7 mouse cellular contexts compared by ENCODE assay signal in genomic region chr16:55837653-55838052, GRCm38 (mm10). TPM values are rescaled to one million over a fixed set of nuclear protein-coding genes. Genes with fewer than 3 reads are reported as not detected.
DNase-seq lines count a peak whose midpoint lies in the region; ATAC-seq and TF ChIP-seq lines count a peak whose summit lies in the region.
"Not testable (repeated sequence)": the region's sequence is repeated elsewhere in the genome, so short reads cannot be mapped to it uniquely, and the experiment has no call there.

No protein-coding gene starts in this region.

- peak overlapping the region; percentile 75 for H3K4me3 ChIP-seq in embryonic facial prominence, embryonic 10.5 days
- peak overlapping the region; percentile 66; the same call in 1 of the 2 replicates for H3K4me3 ChIP-seq in forebrain, embryonic 14.5 days (ENCODE audit: low read depth, low read length)
- H3K4me3 ChIP-seq in heart, embryonic 15.5 days; lung, embryonic 15.5 days: not testable (repeated sequence)
- 0 out of 2 replicates have a peak overlapping the region, but pooled peaks have one; percentile 68 for H3K4me3 ChIP-seq in intestine, embryonic 14.5 days (ENCODE audit: low read depth, low read length)
- H3K4me3 ChIP-seq in limb, embryonic 12.5 days (replicated peaks), result peak overlapping the region; percentile 62; the same call in 1 of the 2 replicates
- peak overlapping the region; percentile 41 for H3K4me3 ChIP-seq in myocyte

- H3K36me3 ChIP-seq in embryonic facial prominence, embryonic 10.5 days (replicated peaks), result peaks cover 17% of the 10 kb centered on the region
- not testable (repeated sequence) for H3K36me3 ChIP-seq in forebrain, embryonic 14.5 days (ENCODE audit: control insufficient read depth, insufficient read depth, low read length); heart, embryonic 15.5 days; intestine, embryonic 14.5 days (ENCODE audit: control insufficient read depth, insufficient read depth, low read length); lung, embryonic 15.5 days
- H3K36me3 ChIP-seq in limb, embryonic 12.5 days, result peaks cover 12% of the 10 kb centered on the region; the same call in 1 of the 2 replicates
- peaks cover 13% of the 10 kb centered on the region for H3K36me3 ChIP-seq in myocyte (ENCODE audit: control insufficient read depth, insufficient read depth)

- H3K79me2 ChIP-seq in myocyte (ENCODE audit: control insufficient read depth, insufficient read depth), result peaks cover 22% of the 10 kb centered on the region

- TF ChIP-seq POLR2A in myocyte (IDR thresholded peaks at IDR 0.05; ENCODE audit: insufficient read length, low read depth), result not testable (repeated sequence)

- not testable (repeated sequence) for DNase-seq in embryonic facial prominence, embryonic 10.5 days (ENCODE audit: low spot score); forebrain, embryonic 14.5 days (ENCODE audit: low spot score); intestine, embryonic 14.5 days (ENCODE audit: low spot score)

- not testable (repeated sequence) for H3ac ChIP-seq in myocyte (ENCODE audit: control insufficient read depth, insufficient read length)

- peaks cover 22% of the 10 kb centered on the region for H3K4me1 ChIP-seq in embryonic facial prominence, embryonic 10.5 days
- H3K4me1 ChIP-seq in forebrain, embryonic 14.5 days (ENCODE audit: control insufficient read depth, insufficient read depth, low read length); heart, embryonic 15.5 days (replicated peaks); intestine, embryonic 14.5 days (replicated peaks; ENCODE audit: control insufficient read depth, insufficient read depth, low read length); limb, embryonic 12.5 days (replicated peaks); lung, embryonic 15.5 days: not testable (repeated sequence)

- H3K9ac ChIP-seq in forebrain, embryonic 14.5 days (ENCODE audit: low read length); heart, embryonic 15.5 days; intestine, embryonic 14.5 days (ENCODE audit: low read length); limb, embryonic 12.5 days (replicated peaks); lung, embryonic 15.5 days: not testable (repeated sequence)

- H3K27me3 ChIP-seq in embryonic facial prominence, embryonic 10.5 days (replicated peaks; ENCODE audit: low read depth, poor library complexity, severe bottlenecking); forebrain, embryonic 14.5 days (replicated peaks; ENCODE audit: control insufficient read depth, insufficient read depth, low read length); heart, embryonic 15.5 days; intestine, embryonic 14.5 days (replicated peaks; ENCODE audit: control insufficient read depth, insufficient read depth, low read length); limb, embryonic 12.5 days; lung, embryonic 15.5 days; myocyte (ENCODE audit: control insufficient read depth, insufficient read depth, insufficient read length): not testable (repeated sequence)

- H3K4me2 ChIP-seq in forebrain, embryonic 14.5 days (ENCODE audit: low read length), result peak overlapping the region; percentile 67
- peak overlapping the region; percentile 81; the same call in 1 of the 2 replicates for H3K4me2 ChIP-seq in heart, embryonic 15.5 days
- H3K4me2 ChIP-seq in intestine, embryonic 14.5 days (ENCODE audit: low read length), result peak overlapping the region; percentile 59
- peak overlapping the region; percentile 64 for H3K4me2 ChIP-seq in limb, embryonic 12.5 days
- peak overlapping the region; percentile 70; the same call in 1 of the 2 replicates for H3K4me2 ChIP-seq in lung, embryonic 15.5 days
- H3K4me2 ChIP-seq in myocyte (ENCODE audit: low read depth), result peak overlapping the region; percentile 87

- ATAC-seq in forebrain, embryonic 14.5 days; heart, embryonic 15.5 days (replicated peaks; ENCODE audit: insufficient number of reproducible peaks, insufficient read depth, low FRiP score, low read depth); intestine, embryonic 14.5 days (replicated peaks; ENCODE audit: low FRiP score, low TSS enrichment, low read depth); limb, embryonic 12.5 days (ENCODE audit: insufficient number of reproducible peaks, insufficient read depth, low FRiP score, low TSS enrichment, low read depth); lung, embryonic 15.5 days (ENCODE audit: borderline replicate concordance, extremely low read depth, low FRiP score, low TSS enrichment): not testable (repeated sequence)

- peak overlapping the region; percentile 98; the same call in 1 of the 2 replicates for H3K27ac ChIP-seq in embryonic facial prominence, embryonic 10.5 days (replicated peaks)
- H3K27ac ChIP-seq in forebrain, embryonic 14.5 days (ENCODE audit: low read depth, low read length); heart, embryonic 15.5 days; intestine, embryonic 14.5 days (ENCODE audit: low read depth); limb, embryonic 12.5 days; lung, embryonic 15.5 days: not testable (repeated sequence)

- 92% methylated on average over 8 of the region's 8 CpGs for WGBS in embryonic facial prominence, embryonic 10.5 days
- 93% methylated on average over 8 of the region's 8 CpGs for WGBS in forebrain, embryonic 14.5 days
- 88% methylated on average over 8 of the region's 8 CpGs for WGBS in heart, embryonic 15.5 days
- 90% methylated on average over 8 of the region's 8 CpGs for WGBS in intestine, embryonic 14.5 days
- WGBS in limb, embryonic 12.5 days, result 87% methylated on average over 8 of the region's 8 CpGs
- 94% methylated on average over 8 of the region's 8 CpGs for WGBS in lung, embryonic 15.5 days

- H3K9me3 ChIP-seq in embryonic facial prominence, embryonic 10.5 days; forebrain, embryonic 14.5 days (replicated peaks; ENCODE audit: control insufficient read depth, low read length); heart, embryonic 15.5 days (replicated peaks); intestine, embryonic 14.5 days (ENCODE audit: control insufficient read depth, low read length); limb, embryonic 12.5 days; lung, embryonic 15.5 days: not testable (repeated sequence)

RNA-seq across cellular contexts. Expression of gene Nfkbiz, which starts 1.0 kb away (rescaled TPM):
- polyA plus RNA-seq in embryonic facial prominence, embryonic 10.5 days (2016; fragmentation: Nextera tagmentation; extraction: Ambion mirVana), result 2.1 and 2.8 TPM in 2 replicates
- polyA plus RNA-seq in forebrain, embryonic 14.5 days (2014; fragmentation: Nextera tagmentation; extraction: Ambion mirVana), result 0.99 and 1.3 TPM in 2 replicates
- polyA plus RNA-seq in heart, embryonic 15.5 days (2015; fragmentation: Nextera tagmentation; extraction: Ambion mirVana), result 2.4 and 3.2 TPM in 2 replicates
- 8.9 and 10.8 TPM in 2 replicates for polyA plus RNA-seq in intestine, embryonic 14.5 days (2014; fragmentation: Nextera tagmentation; extraction: Ambion mirVana)
- 3.5 TPM in 2 replicates for polyA plus RNA-seq in limb, embryonic 12.5 days (2016; fragmentation: Nextera tagmentation; extraction: Ambion mirVana)
- 7.5 and 8.0 TPM in 2 replicates for polyA plus RNA-seq in lung, embryonic 15.5 days (2015; fragmentation: Nextera tagmentation; extraction: Ambion mirVana)
- 2.6 TPM for polyA plus RNA-seq in myocyte (2012; fragmentation: generic; extraction: Trizol)

RNA-seq across cellular contexts. Expression of gene Nxpe3, which starts 57.4 kb away (rescaled TPM):
- polyA plus RNA-seq in embryonic facial prominence, embryonic 10.5 days (2016; fragmentation: Nextera tagmentation; extraction: Ambion mirVana), result 0.96 and 1.1 TPM in 2 replicates
- 1.3 and 1.5 TPM in 2 replicates for polyA plus RNA-seq in forebrain, embryonic 14.5 days (2014; fragmentation: Nextera tagmentation; extraction: Ambion mirVana)
- polyA plus RNA-seq in heart, embryonic 15.5 days (2015; fragmentation: Nextera tagmentation; extraction: Ambion mirVana), result 0.45 and 0.62 TPM in 2 replicates
- polyA plus RNA-seq in intestine, embryonic 14.5 days (2014; fragmentation: Nextera tagmentation; extraction: Ambion mirVana), result 1.3 and 1.5 TPM in 2 replicates
- polyA plus RNA-seq in limb, embryonic 12.5 days (2016; fragmentation: Nextera tagmentation; extraction: Ambion mirVana), result 0.90 TPM in 2 replicates
- polyA plus RNA-seq in lung, embryonic 15.5 days (2015; fragmentation: Nextera tagmentation; extraction: Ambion mirVana), result 1.2 and 1.3 TPM in 2 replicates
- 0.90 TPM for polyA plus RNA-seq in myocyte (2012; fragmentation: generic; extraction: Trizol)
